Mouse (Mus musculus) kidney, postnatal 10 days (tissue): ENCODE results near the gene Tecta.

Experiments used
- DNase-seq: peaks from one replicate; pipeline ENCODE4 v3.0.0; 2021; ENCODE audit warnings: mixed read lengths

Tecta gene

DNA sequence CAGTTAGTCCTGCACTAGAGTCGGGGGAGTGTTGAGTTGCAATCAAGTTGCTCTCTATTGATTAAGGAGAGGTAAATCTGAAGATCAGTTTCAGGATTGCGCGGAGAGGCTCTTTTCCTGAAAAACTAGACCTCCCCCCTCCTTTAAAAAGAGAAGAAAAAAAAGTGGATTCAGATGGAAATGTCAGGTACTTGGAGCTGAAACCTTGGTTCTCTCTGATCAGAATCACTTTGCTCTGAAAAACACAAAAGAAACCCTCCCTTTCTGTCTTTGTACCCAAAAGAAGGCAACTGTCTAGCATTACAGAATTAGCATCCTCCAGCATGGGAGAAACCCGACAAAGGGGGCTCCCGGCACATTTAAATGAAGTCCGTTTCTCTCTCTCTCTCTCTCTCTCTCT is at the start of gene Tecta:
Gene Tecta (minus strand): TSS at position 101 of the 400 bp plus-strand sequence.
- no peak for DNase-seq

DNA sequence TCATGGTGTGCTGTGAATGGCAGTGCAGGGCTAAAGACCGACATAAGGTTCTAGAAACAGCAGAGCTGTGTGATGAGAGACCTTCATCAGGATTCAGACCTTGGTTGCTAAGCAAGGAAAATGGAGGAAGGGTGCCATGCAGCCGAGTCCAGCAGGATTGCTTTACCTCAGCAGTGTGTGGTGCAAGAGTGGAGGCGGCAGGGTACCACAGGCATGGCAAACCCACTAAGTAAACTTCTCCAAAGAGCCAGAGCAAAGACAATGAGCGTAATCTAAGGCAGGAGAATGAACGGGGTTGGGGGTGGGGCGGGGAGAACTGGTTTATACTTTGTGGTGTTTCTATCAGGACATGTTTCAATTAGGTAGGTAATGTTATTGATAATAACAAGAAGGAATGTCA is 49.3 kb upstream of the Tecta start:
- DNase-seq, result no peak

DNA sequence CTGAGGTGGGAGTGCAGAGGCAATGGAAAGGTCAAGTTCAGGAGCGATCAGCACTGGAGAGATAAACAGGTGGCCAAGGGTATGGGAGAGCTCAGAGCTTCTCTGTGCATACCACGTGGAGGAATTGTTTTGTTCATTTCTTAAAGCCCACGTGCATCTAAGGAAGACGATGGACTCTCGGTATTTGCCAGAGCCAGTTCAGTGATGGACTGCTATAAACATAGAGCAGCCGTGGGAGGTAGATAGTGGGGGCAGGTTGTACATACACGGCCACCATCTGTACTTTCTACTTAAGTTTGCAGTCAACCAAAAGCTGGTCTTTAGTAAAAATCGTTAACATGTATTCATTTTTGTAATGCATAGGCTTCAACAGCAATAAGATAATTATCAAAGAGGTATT is 42.4 kb upstream of the Tecta start:
- DNase-seq, result no peak

DNA sequence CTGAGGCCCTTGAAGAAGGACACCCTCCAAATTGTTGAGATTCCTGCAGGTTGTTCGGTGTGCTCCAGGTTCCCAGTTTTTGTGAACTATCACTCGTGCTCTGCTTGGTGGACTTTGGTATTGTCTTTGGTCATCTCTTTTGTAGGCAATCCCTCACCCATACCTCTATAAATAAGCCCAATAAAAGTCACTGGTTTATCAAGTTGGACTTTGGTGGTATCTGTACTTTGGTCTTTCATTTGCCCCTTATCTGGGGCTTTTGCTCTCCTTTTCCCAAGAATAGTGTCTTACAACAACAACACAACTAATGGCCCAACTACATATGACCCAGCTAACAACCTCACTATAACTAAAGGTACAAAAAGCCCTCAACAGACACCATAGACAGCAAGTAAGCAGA is 41.5 kb upstream of the Tecta start:
- no peak for DNase-seq

DNA sequence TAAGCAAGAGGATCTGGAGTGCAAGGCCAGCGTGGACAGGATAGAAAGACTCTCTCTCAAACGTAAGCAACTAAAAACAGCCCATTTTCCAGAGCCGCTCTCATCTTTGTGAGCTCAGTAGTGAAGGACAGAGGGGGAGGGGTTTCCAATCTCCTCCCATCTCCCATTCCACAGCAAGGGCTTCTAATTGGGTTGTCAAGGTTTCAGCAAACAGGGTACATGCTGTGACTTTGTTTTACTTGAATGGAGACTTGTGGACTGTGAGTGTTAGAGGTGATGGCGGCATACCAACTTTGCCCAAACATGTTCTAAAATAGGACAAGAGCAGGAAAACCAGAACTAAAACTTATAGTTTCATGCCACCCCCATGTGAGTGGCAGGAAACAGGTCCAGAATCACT is 39.7 kb upstream of the Tecta start:
- no peak for DNase-seq

DNA sequence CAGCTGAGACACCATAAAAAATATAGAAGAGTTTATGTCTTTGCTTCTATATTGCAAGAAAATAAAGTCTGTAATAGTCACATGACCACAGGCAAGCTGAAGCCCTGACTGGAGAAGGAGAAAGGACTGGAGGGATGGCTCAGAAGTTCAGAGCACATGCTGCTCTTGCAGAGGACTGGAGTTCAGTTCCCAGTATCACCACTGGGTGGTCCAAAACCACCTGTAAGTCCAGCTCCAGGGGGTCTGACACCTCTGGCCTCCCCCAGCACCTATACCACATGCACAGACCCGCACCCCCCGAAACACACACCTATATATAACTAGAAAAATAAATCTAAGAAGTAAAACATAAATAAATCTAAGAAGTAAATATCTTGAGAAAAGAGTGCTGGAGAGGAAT is 32.4 kb upstream of the Tecta start:
- DNase-seq, result peak; percentile 37

DNA sequence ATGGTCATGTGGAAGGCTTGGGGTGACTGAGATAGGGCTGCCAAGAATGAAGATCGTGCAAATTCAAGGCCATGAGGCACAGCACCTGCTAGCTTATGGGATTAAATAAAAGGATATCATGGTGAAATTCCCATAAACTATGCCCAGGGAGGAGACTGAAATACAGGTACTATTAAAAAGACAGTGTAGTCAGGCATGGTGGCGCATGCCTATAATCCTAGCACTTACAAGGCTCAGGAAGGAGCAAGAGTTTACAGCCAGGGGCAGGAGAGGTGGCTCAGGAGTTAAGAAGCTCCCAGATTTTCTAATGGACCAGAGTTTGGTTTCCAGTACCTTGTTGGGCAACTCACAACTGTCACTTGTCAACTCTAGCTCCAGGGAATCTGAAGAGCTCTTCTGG is 31.9 kb upstream of the Tecta start:
- DNase-seq, result no peak

DNA sequence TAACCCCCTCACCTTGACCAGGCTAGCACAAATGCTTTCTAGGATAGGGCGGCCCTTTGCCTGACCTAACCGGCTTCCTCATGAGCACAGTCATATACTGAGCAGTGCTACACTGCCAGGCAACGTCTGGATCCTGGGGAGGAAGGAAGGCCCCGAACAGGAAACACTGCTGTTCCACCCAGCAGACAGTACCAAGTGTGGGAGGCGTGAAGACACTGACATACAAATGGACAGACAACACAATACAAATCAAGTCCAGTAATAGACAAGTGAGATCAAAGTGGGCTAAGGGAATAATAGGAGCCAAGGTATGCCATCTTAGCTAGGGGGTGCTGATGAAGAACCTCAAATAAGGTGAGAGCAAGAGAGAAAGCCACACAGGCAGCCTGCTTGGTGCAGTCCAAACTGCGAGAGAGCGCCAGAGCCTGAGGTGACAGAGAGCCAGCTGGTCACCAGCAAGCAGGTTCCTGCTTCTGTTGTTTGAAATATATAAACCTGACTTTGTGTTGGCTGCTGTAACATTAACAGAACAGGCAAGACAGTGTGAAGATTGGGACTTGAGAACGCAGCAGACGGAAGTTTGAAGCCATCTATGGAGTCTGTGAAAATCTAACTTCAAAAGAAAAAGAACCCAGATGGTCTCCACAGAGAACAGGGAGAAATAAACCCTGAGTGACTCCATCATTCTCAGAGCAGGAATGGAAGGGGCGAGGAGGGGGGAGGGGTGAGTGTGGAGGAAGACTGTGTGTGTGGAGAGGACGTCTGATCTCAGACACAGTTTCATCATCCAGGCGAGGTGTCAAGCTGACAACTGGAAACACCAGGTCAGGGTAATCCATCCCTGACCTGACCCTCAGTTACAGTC is 28.6 kb upstream of the Tecta start:
- DNase-seq, result peak; percentile 46

DNA sequence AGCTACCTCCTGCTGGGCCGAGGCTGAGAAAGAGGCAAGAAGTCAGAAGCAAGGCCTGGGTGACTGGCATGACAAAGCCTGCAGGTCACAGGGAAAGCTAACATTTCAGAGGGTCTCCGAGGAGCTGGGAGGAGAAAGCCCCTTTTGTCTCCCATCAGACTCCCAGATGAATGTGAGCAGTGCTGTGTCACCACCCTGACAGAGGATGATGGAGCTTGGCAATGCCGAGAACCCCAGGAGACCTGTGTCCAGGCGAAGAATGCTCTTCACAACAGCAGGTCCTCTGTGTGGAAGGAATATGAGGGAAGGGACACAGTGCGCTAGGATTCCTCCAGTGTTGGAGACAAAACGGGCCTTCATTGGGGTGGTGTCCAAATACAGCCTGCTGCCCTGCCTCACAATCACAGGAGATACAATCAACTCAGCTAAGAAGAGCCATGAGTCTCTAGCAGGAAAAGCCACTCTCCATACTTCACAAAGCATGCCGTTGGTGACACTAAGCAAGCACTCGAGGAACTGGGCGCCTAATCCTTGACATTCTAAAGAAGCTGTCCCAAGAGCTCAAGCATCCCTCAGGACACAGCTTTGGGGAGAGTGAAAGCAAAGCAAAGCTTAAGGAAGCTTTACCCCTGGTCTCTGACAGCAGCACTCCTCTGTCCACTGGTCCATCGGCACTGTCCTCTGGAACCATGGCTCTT is 27.1 kb upstream of the Tecta start:
- no peak for DNase-seq

DNA sequence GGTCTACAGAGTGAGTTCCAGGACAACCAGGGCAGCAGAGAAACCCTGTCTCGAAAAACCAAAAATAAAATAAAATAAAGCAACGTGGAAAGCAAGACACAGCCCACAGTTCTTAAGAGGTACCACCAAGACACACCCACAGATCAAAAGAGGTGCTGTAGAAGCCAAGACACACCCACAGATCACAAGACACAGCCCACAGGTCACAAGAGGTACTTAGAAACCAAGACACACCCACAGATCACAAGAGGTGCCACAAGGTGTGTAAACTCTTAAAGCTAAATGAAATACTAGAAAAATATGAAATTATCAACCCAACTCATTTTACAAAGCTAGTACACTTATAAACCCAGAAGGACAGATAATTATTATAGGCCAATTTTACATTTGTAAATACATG is 23.9 kb upstream of the Tecta start:
- DNase-seq, result no peak

DNA sequence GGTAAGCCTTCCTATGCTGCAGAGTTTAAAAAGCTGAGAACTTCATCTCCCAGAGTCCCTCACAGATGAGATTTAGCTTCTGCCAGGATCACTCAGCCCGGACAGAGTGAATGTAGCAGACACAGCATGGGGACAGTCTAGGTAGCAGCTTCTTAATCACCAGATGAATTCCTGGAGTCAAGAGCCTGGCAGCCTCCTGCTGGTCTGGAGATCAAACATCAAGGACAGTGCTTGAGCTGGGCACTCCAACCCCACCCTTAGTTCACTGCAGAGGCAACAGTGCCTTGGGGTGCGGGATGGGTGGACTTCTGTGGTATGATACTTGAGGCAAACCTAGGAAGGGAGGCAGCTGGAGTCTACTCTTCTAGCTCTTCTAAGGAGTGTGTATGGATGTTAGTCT is 20.0 kb upstream of the Tecta start:
- DNase-seq, result no peak

DNA sequence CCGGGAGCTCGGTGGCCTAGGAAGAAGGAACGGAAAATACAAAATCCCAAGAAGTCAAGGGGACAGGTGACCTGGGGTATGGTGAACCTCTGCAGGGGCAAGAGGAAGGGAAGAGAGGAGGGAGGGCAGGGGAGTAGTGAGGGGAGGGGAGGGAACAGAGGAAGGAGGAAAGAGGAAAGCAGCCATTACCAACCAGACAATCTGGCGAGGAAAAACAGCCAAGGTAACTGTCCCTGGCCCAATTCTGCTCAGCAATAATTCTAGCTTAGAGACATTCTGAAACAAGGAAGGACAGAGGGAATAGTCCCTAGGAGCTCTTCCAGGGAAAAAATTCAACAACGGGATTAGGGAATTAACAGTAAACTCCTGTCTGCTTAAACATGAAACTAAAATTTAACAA is 19.1 kb upstream of the Tecta start:
- DNase-seq, result no peak

DNA sequence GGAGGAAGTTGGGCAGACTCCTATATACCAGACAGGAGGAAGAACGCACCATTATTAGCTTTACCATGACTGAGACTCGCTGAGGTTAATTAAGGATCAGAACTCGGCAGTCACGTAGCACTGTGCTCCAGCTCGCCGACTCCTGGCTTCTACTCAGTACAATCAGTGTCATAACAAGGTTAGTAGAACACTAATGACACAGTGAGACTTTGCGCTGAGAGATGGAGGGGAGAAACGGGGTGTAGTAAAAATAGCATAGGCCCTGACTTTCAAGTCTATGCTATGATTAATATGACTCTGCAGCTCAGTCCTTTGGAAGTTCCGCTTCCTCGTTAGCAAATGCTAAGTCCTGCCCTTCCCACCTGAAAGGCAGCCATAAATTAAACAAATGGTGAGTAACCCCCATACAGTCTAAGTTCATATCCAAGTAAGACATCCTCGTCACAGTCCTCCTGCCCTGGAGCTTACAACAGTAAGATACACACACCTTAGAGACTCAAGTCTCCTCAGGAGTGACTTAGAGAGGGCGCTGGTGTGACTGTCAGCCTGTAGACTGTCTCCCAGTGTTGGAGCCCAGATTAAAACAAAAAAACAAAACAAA is 17.7 kb upstream of the Tecta start:
- no peak for DNase-seq

DNA sequence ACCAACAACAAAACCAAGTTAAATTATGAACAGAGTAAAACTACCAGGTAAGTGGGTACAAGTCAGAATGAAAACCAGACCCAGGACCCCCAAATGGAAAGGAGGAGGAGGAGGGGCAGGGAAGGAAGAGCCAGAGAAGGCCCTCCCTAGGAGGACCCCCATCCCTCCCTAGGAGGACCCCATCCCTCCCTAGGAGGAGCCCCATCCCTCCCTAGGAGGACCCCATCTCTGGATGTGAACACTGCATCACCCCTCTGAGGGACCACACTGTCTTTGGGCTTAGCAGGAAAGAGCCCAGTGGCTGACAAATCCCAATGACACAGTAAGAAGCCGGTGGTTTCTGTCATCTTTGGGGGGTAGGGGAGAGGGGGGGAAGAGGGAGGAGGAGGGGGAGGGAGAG is 15.5 kb upstream of the Tecta start:
- no peak for DNase-seq

DNA sequence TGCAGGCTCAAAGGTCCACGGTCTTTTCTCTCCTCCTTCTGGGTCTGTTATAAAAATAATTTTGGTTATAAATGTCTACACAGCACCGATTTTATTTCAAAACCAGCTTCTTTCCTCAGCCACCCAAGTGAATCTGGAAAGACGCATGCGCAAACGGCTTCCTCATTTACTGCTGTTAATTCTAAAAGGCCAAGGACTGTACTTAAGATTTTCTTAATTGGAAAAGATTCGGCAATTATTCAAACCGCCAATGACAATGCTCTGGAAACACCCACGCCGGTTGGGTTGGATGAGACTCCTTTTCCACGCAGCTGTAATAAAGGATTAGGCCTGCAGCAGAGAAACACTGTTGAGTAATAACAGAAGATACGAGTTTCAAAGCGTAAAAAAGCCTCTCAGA is 13.6 kb upstream of the Tecta start:
- no peak for DNase-seq

DNA sequence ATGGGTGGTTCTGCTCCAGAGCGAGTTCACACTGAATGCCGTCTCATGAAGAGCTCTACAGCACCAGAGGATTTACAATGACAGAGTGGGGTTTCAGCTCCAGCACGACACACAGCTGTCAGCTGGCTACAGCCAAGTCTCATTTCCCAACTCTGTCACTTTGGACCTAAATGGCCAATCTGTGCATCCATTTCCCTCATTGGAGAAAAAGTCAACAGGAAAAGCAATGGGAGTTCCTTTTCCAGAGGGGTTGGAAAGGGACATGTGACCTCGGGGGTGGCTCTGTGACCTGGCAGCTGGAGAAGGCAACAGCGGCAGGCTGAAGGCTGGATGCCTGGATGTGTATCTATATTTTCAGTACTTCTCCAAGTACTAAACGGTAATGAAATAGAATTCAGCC is 11.6 kb upstream of the Tecta start:
- DNase-seq, result peak; percentile 62

DNA sequence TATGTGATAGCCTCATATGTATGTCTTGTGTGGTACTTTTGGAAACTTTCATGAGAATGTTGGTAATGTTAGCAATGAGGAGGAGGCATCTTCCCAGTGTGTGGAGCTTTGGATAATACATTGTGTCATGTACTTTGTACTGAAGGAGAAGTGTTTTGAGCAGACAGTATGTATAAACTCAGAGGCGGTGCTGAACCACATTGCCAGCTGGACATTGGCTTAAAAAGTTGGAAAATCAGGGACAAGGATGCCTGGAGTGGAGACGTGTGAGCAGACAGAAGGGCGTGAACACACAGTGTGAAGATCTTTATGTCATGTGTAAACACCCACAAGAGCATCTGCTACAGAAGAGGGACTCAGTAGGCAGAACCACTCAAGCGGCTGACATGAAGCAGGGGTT is 6.0 kb upstream of the Tecta start:
- no peak for DNase-seq

DNA sequence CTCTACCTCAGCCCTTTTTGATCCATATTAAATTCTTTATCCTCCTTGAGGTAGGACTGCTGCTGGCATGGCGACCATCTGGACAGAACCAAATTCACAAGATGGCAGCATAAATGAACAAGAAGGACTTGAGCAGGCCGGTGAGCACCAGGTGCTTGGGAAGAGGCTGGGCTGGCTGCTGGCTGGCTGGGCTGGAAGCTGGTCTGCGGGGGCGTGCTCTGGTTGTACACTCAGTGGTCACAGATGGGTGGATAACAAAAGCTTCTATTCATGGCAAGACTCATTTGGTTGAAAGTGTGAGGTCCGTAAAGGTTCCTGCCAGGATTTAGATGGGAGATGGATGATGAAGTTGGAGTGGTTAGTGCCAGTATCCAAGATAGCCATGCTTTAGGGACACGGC is 1.8 kb upstream of the Tecta start:
- DNase-seq, result no peak

DNA sequence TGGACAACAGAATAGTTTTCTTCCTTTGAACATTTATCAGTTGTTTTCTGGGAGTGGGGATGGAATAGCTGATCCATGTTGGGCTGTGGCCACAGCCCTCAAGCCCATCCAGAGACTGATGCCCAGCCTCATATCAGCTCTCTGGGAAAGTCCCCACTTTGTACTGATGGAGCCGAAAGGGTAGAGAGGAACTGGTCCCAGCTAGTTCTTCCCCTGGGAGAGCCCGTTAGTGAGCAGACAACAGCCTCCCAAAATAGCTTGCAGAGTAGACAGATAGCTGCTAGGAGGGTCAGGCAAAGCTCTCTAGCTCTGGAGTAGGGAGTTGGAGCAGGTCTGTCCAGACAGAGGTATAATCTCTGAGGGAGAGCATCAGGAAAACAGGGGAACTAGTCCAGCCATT is 3.6 kb downstream of the Tecta start:
- DNase-seq, result no peak

DNA sequence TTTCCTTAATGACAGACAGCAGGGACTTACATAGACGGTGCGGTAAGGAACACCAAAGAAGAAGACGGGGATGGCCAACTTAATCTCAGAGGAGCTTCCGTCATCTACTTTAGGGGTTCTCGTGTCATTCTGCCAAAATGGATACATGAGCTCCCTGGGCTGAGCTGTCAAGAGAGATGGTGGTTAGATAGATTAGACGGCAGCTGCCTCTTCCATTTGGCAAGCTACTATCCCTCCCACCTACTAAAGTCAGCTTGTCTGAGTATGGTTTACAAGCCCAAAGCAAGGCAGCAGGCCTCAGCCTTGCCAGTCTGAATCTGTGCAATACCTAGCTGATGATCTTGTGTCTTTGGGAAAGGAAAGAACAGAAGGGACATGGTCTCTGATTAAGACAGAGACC is 4.8 kb downstream of the Tecta start:
- DNase-seq, result no peak

DNA sequence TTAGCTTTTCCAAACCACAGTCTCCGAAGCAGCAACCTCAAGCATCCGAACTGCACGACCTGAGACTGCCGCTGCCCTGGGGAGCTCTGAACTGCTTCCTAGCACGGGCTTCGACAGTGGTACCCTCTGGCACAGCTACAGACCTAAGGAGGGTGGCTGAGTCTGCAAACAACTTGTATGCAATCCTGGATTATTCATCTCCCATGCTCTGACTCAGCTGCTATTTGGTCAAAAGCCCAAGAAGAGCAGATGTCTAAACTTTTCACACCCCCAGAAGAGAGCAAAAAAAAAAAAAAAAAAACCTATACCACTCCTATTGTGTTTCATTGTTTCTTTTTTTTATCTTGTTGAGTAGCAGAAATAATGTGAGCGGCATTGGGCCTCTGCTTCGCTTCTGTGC is 5.4 kb downstream of the Tecta start:
- no peak for DNase-seq

DNA sequence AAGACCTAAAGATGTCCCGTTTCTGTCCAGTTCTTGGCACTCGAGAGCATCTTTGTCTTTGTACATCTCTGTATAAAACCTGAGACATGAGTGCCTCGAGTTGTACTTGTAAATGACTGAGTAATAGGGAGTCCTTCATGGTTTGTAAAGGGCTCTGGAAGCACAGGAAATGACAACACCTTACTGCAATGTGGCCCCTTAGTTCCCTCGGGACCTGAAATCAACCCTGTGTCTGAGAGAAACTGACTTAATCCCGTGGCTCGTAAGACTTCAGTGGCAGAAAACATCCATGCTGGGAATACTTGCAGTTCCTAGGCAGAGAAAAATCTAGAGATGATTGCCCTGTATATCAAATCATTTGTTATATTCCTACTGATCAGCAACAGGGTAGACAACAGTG is 6.8 kb downstream of the Tecta start:
- DNase-seq, result no peak

DNA sequence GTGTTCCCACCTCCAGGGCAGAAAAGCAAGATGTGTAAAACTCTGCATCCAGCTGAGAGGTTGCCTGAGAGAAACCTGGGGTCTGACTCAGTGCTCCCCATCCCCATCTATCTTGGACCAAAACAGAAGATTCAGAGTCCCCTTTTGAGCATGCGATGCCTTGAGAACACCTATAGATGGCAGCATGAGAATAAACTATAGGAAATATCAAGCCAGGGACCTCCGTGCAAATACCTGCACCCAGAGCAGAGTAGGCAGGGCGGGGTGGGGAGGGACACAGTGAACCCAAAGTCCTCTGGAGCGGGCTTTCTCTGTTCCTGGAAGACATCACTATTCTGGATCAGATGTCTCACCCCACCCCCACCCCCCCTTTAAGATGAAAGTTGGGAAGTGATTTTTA is 11.2 kb downstream of the Tecta start:
- DNase-seq, result no peak

DNA sequence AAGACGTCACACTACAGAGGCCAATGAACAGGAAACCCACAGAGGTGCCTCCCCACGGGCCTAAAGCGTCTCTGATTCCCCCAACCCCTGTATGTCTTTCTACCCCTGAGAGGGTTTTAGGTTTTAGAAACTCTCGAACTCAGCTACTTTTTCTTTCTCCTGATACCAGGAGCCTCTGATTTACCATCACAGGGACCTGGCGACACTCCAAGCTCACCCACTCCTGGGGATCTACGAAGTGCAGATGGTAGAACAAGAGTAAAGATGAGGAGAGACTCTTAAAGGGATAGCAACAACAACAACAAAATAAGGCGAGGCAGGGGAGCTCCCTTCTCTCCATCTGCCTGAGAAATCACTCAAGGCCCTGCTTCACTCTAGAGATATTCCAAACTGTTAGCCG is 12.7 kb downstream of the Tecta start:
- DNase-seq, result no peak
